Mouse (Mus musculus) megakaryocyte, embryonic 14.5 days (primary cell): ENCODE data around the gene Paxip1.

Experiments
- FLI1 ChIP-seq: IDR thresholded peaks from 2 replicates; pipeline ENCODE4 v1.6.1; 2012; ENCODE audit warnings: low read length, inconsistent platforms, mixed read lengths
- GATA1 ChIP-seq: IDR thresholded peaks from 3 replicates; pipeline ENCODE4 v1.6.1; 2012; ENCODE audit warnings: mixed read lengths, low read length, inconsistent platforms, borderline replicate concordance

- TF ChIP-seq GATA1, result no peak
- no peak for TF ChIP-seq FLI1
These were observed 67.0 kb downstream of the Paxip1 start for GRCm38 (mm10) chr5:27724460-27724859.
